13 mouse cellular contexts compared by ENCODE assay signal in the genomic region with DNA sequence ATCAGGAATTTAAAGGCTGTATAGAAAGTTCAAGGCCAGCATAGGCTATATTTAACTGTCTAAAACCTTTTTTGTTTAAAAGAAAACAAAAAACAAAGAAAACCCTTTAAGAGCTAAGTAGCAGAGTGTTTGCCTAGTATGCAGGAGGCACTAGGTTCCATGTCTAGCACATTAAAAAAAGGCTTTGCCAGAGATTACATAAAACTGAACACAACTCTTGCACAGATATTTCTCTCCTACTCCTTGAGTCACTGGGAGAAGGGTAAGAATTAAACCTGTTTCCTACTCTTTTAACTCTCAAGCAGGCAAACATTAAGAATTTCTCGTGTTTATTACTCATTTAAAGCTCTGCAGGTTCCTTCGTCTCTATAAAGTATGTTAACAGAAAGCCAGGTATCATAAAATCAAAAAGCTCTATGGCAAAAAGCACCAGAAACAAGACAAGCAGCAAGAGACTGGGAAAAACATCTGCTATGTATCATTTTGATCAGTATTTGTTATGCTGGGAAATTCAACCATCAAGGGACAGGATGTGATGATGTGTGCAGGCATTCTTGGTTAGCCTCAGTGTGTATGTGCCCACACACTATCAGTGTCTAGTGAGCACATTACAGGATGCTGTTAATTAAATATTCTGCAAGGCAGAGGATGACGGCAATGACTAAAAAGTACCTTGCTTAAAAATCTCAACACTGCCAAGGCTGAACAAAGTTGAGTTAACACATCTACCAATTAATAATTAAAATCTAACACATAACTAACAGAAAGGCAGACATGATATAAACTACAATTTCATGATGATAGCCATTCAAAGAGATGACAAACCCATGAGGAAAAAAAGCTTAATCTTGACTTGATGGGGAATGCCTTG. TPM values are rescaled to one million over a fixed set of nuclear protein-coding genes. Genes with fewer than 3 reads are reported as not detected.
DNase-seq lines count a peak whose midpoint lies in the region; ATAC-seq and TF ChIP-seq lines count a peak whose summit lies in the region.
"Had no signal": no experiment of that assay in that cellular context is flagged by ENCODE, and none has a peak within 500 bp of the region (broad histone marks: within the 10 kb centered on the region; RNA-seq: fewer than 3 reads in every experiment).

No protein-coding gene starts in this region.

- H3K9me3 ChIP-seq in hindbrain, postnatal 0 days (ENCODE audit: low read length), result no peaks in the 10 kb centered on the region
- H3K9me3 ChIP-seq: limb, embryonic 10.5 days had no signal

- peaks cover 7% of the 10 kb centered on the region for H3K36me3 ChIP-seq in kidney, adult 2 months (ENCODE audit: control insufficient read depth, insufficient read depth, low read length)
- peaks cover 21% of the 10 kb centered on the region for H3K36me3 ChIP-seq in spleen, adult 2 months (ENCODE audit: control insufficient read depth, insufficient read depth, low read length)
- peaks cover 20% of the 10 kb centered on the region for H3K36me3 ChIP-seq in hindbrain, postnatal 0 days (ENCODE audit: insufficient read depth, low read length)

- H3K9ac ChIP-seq in hindbrain, postnatal 0 days (replicated peaks; ENCODE audit: low read length), result no peak overlapping the region

- WGBS in kidney, adult 2 months, result 29% methylated on average over 3 of the region's 3 CpGs
- WGBS in spleen, adult 2 months, result 50% methylated on average over 3 of the region's 3 CpGs
- WGBS in hindbrain, postnatal 0 days, result 75% methylated on average over 3 of the region's 3 CpGs

- H3K4me2 ChIP-seq in hindbrain, postnatal 0 days (ENCODE audit: low read depth, low read length), result no peak overlapping the region

- peaks cover 20% of the 10 kb centered on the region for H3K4me1 ChIP-seq in kidney, adult 2 months (ENCODE audit: control insufficient read depth, insufficient read depth, low read length)
- H3K4me1 ChIP-seq in spleen, adult 2 months (ENCODE audit: control insufficient read depth, insufficient read depth, insufficient read length), result no peaks in the 10 kb centered on the region
- peaks cover 27% of the 10 kb centered on the region for H3K4me1 ChIP-seq in bone marrow macrophage, adult 2 months (ENCODE audit: control insufficient read depth, insufficient read depth, low read length)
- no peaks in the 10 kb centered on the region for H3K4me1 ChIP-seq in hindbrain, postnatal 0 days (ENCODE audit: insufficient read depth, low read length)
- H3K4me1 ChIP-seq: limb, embryonic 10.5 days had no signal

- TF ChIP-seq POLR2A in kidney, adult 2 months (IDR thresholded peaks at IDR 0.05; ENCODE audit: low read depth, low read length), result no peak
- TF ChIP-seq POLR2A in spleen, adult 2 months (IDR thresholded peaks at IDR 0.05; ENCODE audit: low read depth, low read length), result no peak
- TF ChIP-seq POLR2A in bone marrow macrophage, adult 2 months (IDR thresholded peaks at IDR 0.05; ENCODE audit: borderline replicate concordance, low read depth, low read length), result no peak

- no peak for ATAC-seq in hindbrain, postnatal 0 days
- ATAC-seq: forebrain, embryonic 14.5 days had no signal

- DNase-seq in kidney, adult 2 months, result peak; percentile 28
- DNase-seq in kidney, adult 11 months, result no peak
- DNase-seq in spleen, adult 2 months (ENCODE audit: low read depth in 1 of 2, low spot score in 2 of 2), result peak in 1 of 2 experiments; percentile 30
- no peak for DNase-seq in spleen, adult 18-20 months
- peak; percentile 36 for DNase-seq in telencephalon, adult 2 months (ENCODE audit: low read depth, low spot score)
- DNase-seq in hindbrain, postnatal 0 days (ENCODE audit: low spot score), result no peak
- DNase-seq in spleen, postnatal 4 days (ENCODE audit: low spot score in 2 of 2), result no peak
- DNase-seq: embryo, embryonic 11 days; lung, postnatal 10 days; thymus, adult 18-20 months had no signal

- H3K4me3 ChIP-seq in kidney, adult 2 months (ENCODE audit: insufficient read depth, low read depth, low read length), result no peak overlapping the region
- H3K4me3 ChIP-seq in spleen, adult 2 months (ENCODE audit: extremely low read depth, insufficient read depth, insufficient read length), result no peak overlapping the region
- H3K4me3 ChIP-seq in bone marrow macrophage, adult 2 months (ENCODE audit: insufficient read depth, low read length), result no peak overlapping the region
- no peak overlapping the region for H3K4me3 ChIP-seq in hindbrain, postnatal 0 days (ENCODE audit: low read length)
- H3K4me3 ChIP-seq: limb, embryonic 10.5 days had no signal

- TF ChIP-seq CTCF in kidney, adult 2 months (conservative IDR thresholded peaks at IDR 0.05; ENCODE audit: insufficient read depth, insufficient read length, low read depth, low read length), result no peak
- TF ChIP-seq CTCF in spleen, adult 2 months (IDR thresholded peaks at IDR 0.05; ENCODE audit: extremely low read depth, insufficient read depth, insufficient read length, insufficient replicate concordance), result no peak
- no peak for TF ChIP-seq CTCF in bone marrow macrophage, adult 2 months (IDR thresholded peaks at IDR 0.05; ENCODE audit: low read depth, low read length)
- no peak for TF ChIP-seq CTCF in hindbrain, postnatal 0 days (IDR thresholded peaks at IDR 0.05; ENCODE audit: low read depth)

- H3K27ac ChIP-seq in kidney, adult 2 months (ENCODE audit: insufficient read depth, low read depth, low read length), result peak overlapping the region; percentile 93
- peak overlapping the region; percentile 25; the same call in 1 of the 2 replicates for H3K27ac ChIP-seq in spleen, adult 2 months (ENCODE audit: insufficient read depth, low read length)
- H3K27ac ChIP-seq in bone marrow macrophage, adult 2 months (ENCODE audit: insufficient read depth, low read depth, low read length), result peak overlapping the region; percentile 6; the same call in 1 of the 2 replicates
- no peak overlapping the region for H3K27ac ChIP-seq in hindbrain, postnatal 0 days
- H3K27ac ChIP-seq: limb, embryonic 10.5 days had no signal

- H3K27me3 ChIP-seq in kidney, adult 2 months (replicated peaks; ENCODE audit: control insufficient read depth, insufficient read depth, low read length), result no peaks in the 10 kb centered on the region
- no peaks in the 10 kb centered on the region for H3K27me3 ChIP-seq in spleen, adult 2 months (ENCODE audit: control insufficient read depth, insufficient read depth, low read length)
- H3K27me3 ChIP-seq in hindbrain, postnatal 0 days (ENCODE audit: insufficient read depth, low read length), result no peaks in the 10 kb centered on the region

RNA-seq across cellular contexts. Expression of a gene that starts 11.5 kb away (rescaled TPM):
- polyA plus RNA-seq in kidney, adult 2 months (2012; rRNA removed), result 4.9 and 5.2 TPM in 2 replicates
- polyA plus RNA-seq in spleen, adult 2 months (2012; rRNA removed), result 1.6 and 1.7 TPM in 2 replicates
- 10.5 and 14.3 TPM in 2 replicates for polyA plus RNA-seq in bone marrow macrophage, adult 2 months (2012; ENCODE audit: insufficient read depth, insufficient read length, missing spikeins)
- 5.9 and 6.1 TPM in 2 replicates for total RNA-seq in hindbrain, postnatal 0 days (2014; rRNA removed)
- 17.2 and 17.9 TPM in 2 replicates for polyA plus RNA-seq in hindbrain, postnatal 0 days (2015; fragmentation: Nextera tagmentation; extraction: Ambion mirVana)

RNA-seq across cellular contexts. Expression of a gene that starts 11.7 kb away (rescaled TPM):
- polyA plus RNA-seq in kidney, adult 2 months (2012; rRNA removed), result 26.4 and 35.9 TPM in 2 replicates
- polyA plus RNA-seq in spleen, adult 2 months (2012; rRNA removed), result 19.3 and 23.2 TPM in 2 replicates
- polyA plus RNA-seq in bone marrow macrophage, adult 2 months (2012; ENCODE audit: insufficient read depth, insufficient read length, missing spikeins), result 55.7 and 57.1 TPM in 2 replicates
- 56.2 and 61.0 TPM in 2 replicates for total RNA-seq in hindbrain, postnatal 0 days (2014; rRNA removed)
- polyA plus RNA-seq in hindbrain, postnatal 0 days (2015; fragmentation: Nextera tagmentation; extraction: Ambion mirVana), result 64.6 and 68.4 TPM in 2 replicates

RNA-seq across cellular contexts. Expression of a gene that starts 37.8 kb away (rescaled TPM):
- polyA plus RNA-seq in kidney, adult 2 months (2012; rRNA removed), result 88.1 and 91.9 TPM in 2 replicates
- polyA plus RNA-seq in spleen, adult 2 months (2012; rRNA removed), result 42.1 and 42.8 TPM in 2 replicates
- 55.0 and 65.8 TPM in 2 replicates for polyA plus RNA-seq in bone marrow macrophage, adult 2 months (2012; ENCODE audit: insufficient read depth, insufficient read length, missing spikeins)
- total RNA-seq in hindbrain, postnatal 0 days (2014; rRNA removed), result 45.7 and 64.8 TPM in 2 replicates
- 46.7 and 50.0 TPM in 2 replicates for polyA plus RNA-seq in hindbrain, postnatal 0 days (2015; fragmentation: Nextera tagmentation; extraction: Ambion mirVana)

RNA-seq across cellular contexts. Expression of a gene that starts 54.4 kb away (rescaled TPM):
- polyA plus RNA-seq in kidney, adult 2 months (2012; rRNA removed), result 6.8 and 7.8 TPM in 2 replicates
- polyA plus RNA-seq in spleen, adult 2 months (2012; rRNA removed), result 4.1 and 4.4 TPM in 2 replicates
- 0.67 and 0.76 TPM in 2 replicates for polyA plus RNA-seq in bone marrow macrophage, adult 2 months (2012; ENCODE audit: insufficient read depth, insufficient read length, missing spikeins)
- total RNA-seq in hindbrain, postnatal 0 days (2014; rRNA removed), result 99.4 and 109 TPM in 2 replicates
- 224 and 240 TPM in 2 replicates for polyA plus RNA-seq in hindbrain, postnatal 0 days (2015; fragmentation: Nextera tagmentation; extraction: Ambion mirVana)

Comparison
In these comparisons a context has a peak if more than half of its experiments do, and no peak if none do; other contexts are left out.
1. DNase-seq: peak in kidney, adult 2 months (single experiment) and telencephalon, adult 2 months (single experiment); none in kidney, adult 11 months (single experiment), spleen, adult 18-20 months (0 of 2), hindbrain, postnatal 0 days (single experiment) and spleen, postnatal 4 days (0 of 2).